ENCODE assay signal across 28 mouse cellular contexts in genomic region chr3:92600456-92600855, GRCm38 (mm10). TPM values are rescaled to one million over a fixed set of nuclear protein-coding genes. Genes with fewer than 3 reads are reported as not detected.
DNase-seq lines count a peak whose midpoint lies in the region; ATAC-seq and TF ChIP-seq lines count a peak whose summit lies in the region.
"Had no signal": no experiment of that assay in that cellular context is flagged by ENCODE, and none has a peak within 500 bp of the region (broad histone marks: within the 10 kb centered on the region; RNA-seq: fewer than 3 reads in every experiment).

No protein-coding gene starts in this region.

- H3K4me2 ChIP-seq in liver, embryonic 14.5 days (ENCODE audit: low read depth) = no peak overlapping the region
- no peak overlapping the region for H3K4me2 ChIP-seq in liver, embryonic 11.5 days
- no peak overlapping the region for H3K4me2 ChIP-seq in hindbrain, embryonic 16.5 days (ENCODE audit: low read length)
- H3K4me2 ChIP-seq: embryonic facial prominence, embryonic 15.5 days; heart, embryonic 15.5 days; limb, embryonic 13.5 days; midbrain, embryonic 11.5 days; neural tube, embryonic 12.5 days had no signal

- H3K27ac ChIP-seq in kidney, adult 2 months (ENCODE audit: insufficient read depth, low read depth, low read length) = no peak overlapping the region
- no peak overlapping the region for H3K27ac ChIP-seq in liver, embryonic 14.5 days
- no peak overlapping the region for H3K27ac ChIP-seq in liver, embryonic 11.5 days (ENCODE audit: low read depth, low read length)
- no peak overlapping the region for H3K27ac ChIP-seq in MEL (ENCODE audit: control insufficient read depth, low read depth, low read length)
- H3K27ac ChIP-seq in hindbrain, embryonic 16.5 days (ENCODE audit: low read depth, low read length) = no peak overlapping the region
- H3K27ac ChIP-seq: embryonic facial prominence, embryonic 15.5 days; heart, embryonic 15.5 days; limb, embryonic 13.5 days; neural tube, embryonic 12.5 days had no signal

- TF ChIP-seq CTCF in kidney, adult 2 months (conservative IDR thresholded peaks at IDR 0.05; ENCODE audit: insufficient read depth, insufficient read length, low read depth, low read length) = no peak
- TF ChIP-seq CTCF in liver, embryonic 14.5 days (IDR thresholded peaks at IDR 0.05; ENCODE audit: low read depth) = peak; percentile 10; the same call in 1 of the 2 replicates
- no peak; a peak in 1 of 6 replicates for TF ChIP-seq CTCF in MEL (IDR thresholded peaks at IDR 0.05 in 2 of 3, conservative IDR thresholded peaks at IDR 0.05 in 1 of 3; ENCODE audit: control insufficient read depth in 1 of 3, insufficient read depth in 1 of 3, low read depth in 2 of 3, low read length in 3 of 3, poor library complexity in 1 of 3, severe bottlenecking in 1 of 3)

- no peak for TF ChIP-seq EP300 in liver, embryonic 14.5 days (IDR thresholded peaks at IDR 0.05; ENCODE audit: low read depth)
- TF ChIP-seq EP300 in MEL (IDR thresholded peaks at IDR 0.05; ENCODE audit: low read depth in 1 of 2, low read length in 2 of 2) = no peak

- no peaks in the 10 kb centered on the region for H3K79me2 ChIP-seq in MEL (ENCODE audit: control insufficient read depth, insufficient read depth, low read length, poor library complexity)

- no peaks in the 10 kb centered on the region for H3K36me3 ChIP-seq in kidney, adult 2 months (ENCODE audit: control insufficient read depth, insufficient read depth, low read length)
- H3K36me3 ChIP-seq in liver, embryonic 14.5 days (replicated peaks; ENCODE audit: control insufficient read depth, insufficient read depth, low read depth) = no peaks in the 10 kb centered on the region
- H3K36me3 ChIP-seq in liver, embryonic 11.5 days (ENCODE audit: control insufficient read depth, insufficient read depth, low read length) = no peaks in the 10 kb centered on the region
- H3K36me3 ChIP-seq in MEL (ENCODE audit: control insufficient read depth in 1 of 2, insufficient read depth in 2 of 2, low read length in 2 of 2) = no peaks in the 10 kb centered on the region
- H3K36me3 ChIP-seq in hindbrain, embryonic 16.5 days (ENCODE audit: control insufficient read depth, insufficient read depth, low read length) = no peaks in the 10 kb centered on the region
- H3K36me3 ChIP-seq: embryonic facial prominence, embryonic 15.5 days; G1E; heart, embryonic 15.5 days; limb, embryonic 13.5 days; neural tube, embryonic 12.5 days had no signal

- no peak for TF ChIP-seq POLR2A in kidney, adult 2 months (IDR thresholded peaks at IDR 0.05; ENCODE audit: low read depth, low read length)
- TF ChIP-seq POLR2A in MEL (IDR thresholded peaks at IDR 0.05; ENCODE audit: control insufficient read depth in 1 of 2, insufficient read depth in 1 of 2, low read depth in 1 of 2, low read length in 2 of 2, poor library complexity in 1 of 2) = no peak

- 14% methylated on average over 1 of the region's 1 CpGs for WGBS in kidney, adult 2 months
- WGBS in liver, embryonic 14.5 days (ENCODE audit: insufficient replicate concordance) = 36% methylated on average over 1 of the region's 1 CpGs
- 50% methylated on average over 1 of the region's 1 CpGs for WGBS in liver, embryonic 11.5 days
- 50% methylated on average over 1 of the region's 1 CpGs for WGBS in hindbrain, embryonic 16.5 days

- no peak for ATAC-seq in liver, embryonic 14.5 days (ENCODE audit: insufficient read depth)
- ATAC-seq in liver, embryonic 11.5 days (replicated peaks; ENCODE audit: low FRiP score) = no peak
- ATAC-seq in hindbrain, embryonic 16.5 days = no peak
- ATAC-seq: forebrain, embryonic 16.5 days had no signal

- no peaks in the 10 kb centered on the region for H3K9me3 ChIP-seq in liver, embryonic 14.5 days (ENCODE audit: control insufficient read depth, low read length)
- H3K9me3 ChIP-seq in liver, embryonic 11.5 days (ENCODE audit: control insufficient read depth, low read length) = no peaks in the 10 kb centered on the region
- H3K9me3 ChIP-seq in MEL (replicated peaks; ENCODE audit: insufficient read depth, low read length) = no peaks in the 10 kb centered on the region
- H3K9me3 ChIP-seq in hindbrain, embryonic 16.5 days (ENCODE audit: control insufficient read depth, low read length) = no peaks in the 10 kb centered on the region; the same call in 1 of the 2 replicates
- H3K9me3 ChIP-seq: G1E; heart, embryonic 15.5 days; neural tube, embryonic 12.5 days had no signal

- no peak overlapping the region for H3K9ac ChIP-seq in liver, embryonic 14.5 days (replicated peaks)
- H3K9ac ChIP-seq in liver, embryonic 11.5 days (ENCODE audit: low read depth, low read length) = no peak overlapping the region
- no peak overlapping the region for H3K9ac ChIP-seq in MEL (ENCODE audit: control insufficient read depth, low read depth, low read length, poor library complexity, severe bottlenecking)
- no peak overlapping the region for H3K9ac ChIP-seq in hindbrain, embryonic 16.5 days (ENCODE audit: low read depth, low read length)
- H3K9ac ChIP-seq: embryonic facial prominence, embryonic 15.5 days; heart, embryonic 15.5 days; limb, embryonic 13.5 days; neural tube, embryonic 12.5 days had no signal

- no peak for TF ChIP-seq RAD21 in MEL (IDR thresholded peaks at IDR 0.05; ENCODE audit: low read depth, low read length)

- peak; percentile 15 for DNase-seq in kidney, adult 2 months
- DNase-seq in kidney, adult 11 months = no peak
- no peak for DNase-seq in liver, embryonic 14.5 days (ENCODE audit: low read depth in 3 of 3, low spot score in 3 of 3)
- DNase-seq in liver, embryonic 11.5 days (ENCODE audit: low spot score) = no peak
- DNase-seq in 416B (ENCODE audit: low read depth) = peak; percentile 17
- no peak for DNase-seq in MEL (ENCODE audit: low read depth, low spot score)
- DNase-seq in retina, embryonic 14.5 days (ENCODE audit: low spot score) = no peak
- DNase-seq: cerebellum, adult 8-10 months; gastrocnemius, postnatal 36 days; layer of hippocampus, postnatal 36 days; right cerebral cortex, adult 18-20 months; thymus, postnatal 25 days had no signal

- H3K4me1 ChIP-seq in kidney, adult 2 months (ENCODE audit: control insufficient read depth, insufficient read depth, low read length) = no peaks in the 10 kb centered on the region
- H3K4me1 ChIP-seq in liver, embryonic 14.5 days (replicated peaks; ENCODE audit: control insufficient read depth in 2 of 2, insufficient read depth in 2 of 2, low read length in 1 of 2) = no peaks in the 10 kb centered on the region
- H3K4me1 ChIP-seq in liver, embryonic 11.5 days (replicated peaks; ENCODE audit: control insufficient read depth, insufficient read depth, low read length) = no peaks in the 10 kb centered on the region
- H3K4me1 ChIP-seq in MEL (ENCODE audit: control insufficient read depth in 1 of 2, insufficient read depth in 2 of 2, low read length in 2 of 2) = no peaks in the 10 kb centered on the region
- H3K4me1 ChIP-seq in hindbrain, embryonic 16.5 days (ENCODE audit: control insufficient read depth, insufficient read depth, low read depth, low read length) = no peaks in the 10 kb centered on the region
- H3K4me1 ChIP-seq: embryonic facial prominence, embryonic 15.5 days; heart, embryonic 15.5 days; limb, embryonic 13.5 days; neural tube, embryonic 12.5 days had no signal

- no peaks in the 10 kb centered on the region for H3K27me3 ChIP-seq in kidney, adult 2 months (replicated peaks; ENCODE audit: control insufficient read depth, insufficient read depth, low read length)
- no peaks in the 10 kb centered on the region for H3K27me3 ChIP-seq in liver, embryonic 14.5 days (ENCODE audit: control insufficient read depth, insufficient read depth, low read length)
- H3K27me3 ChIP-seq in liver, embryonic 11.5 days (replicated peaks; ENCODE audit: control insufficient read depth, insufficient read depth, low read length) = no peaks in the 10 kb centered on the region
- H3K27me3 ChIP-seq in MEL (ENCODE audit: control insufficient read depth in 1 of 2, insufficient read depth in 2 of 2, low read length in 2 of 2) = no peaks in the 10 kb centered on the region
- no peaks in the 10 kb centered on the region for H3K27me3 ChIP-seq in hindbrain, embryonic 16.5 days (replicated peaks; ENCODE audit: control insufficient read depth, insufficient read depth, low read length)
- H3K27me3 ChIP-seq: embryonic facial prominence, embryonic 15.5 days; heart, embryonic 15.5 days; limb, embryonic 13.5 days; neural tube, embryonic 12.5 days had no signal

- H3K4me3 ChIP-seq in kidney, adult 2 months (ENCODE audit: insufficient read depth, low read depth, low read length) = no peak overlapping the region
- H3K4me3 ChIP-seq in liver, embryonic 14.5 days (ENCODE audit: insufficient read depth in 1 of 2, low read depth in 2 of 2, low read length in 2 of 2) = no peak overlapping the region
- no peak overlapping the region for H3K4me3 ChIP-seq in liver, embryonic 11.5 days (ENCODE audit: low read depth, low read length)
- H3K4me3 ChIP-seq in MEL (ENCODE audit: control insufficient read depth in 1 of 2, insufficient read depth in 1 of 2, low read depth in 2 of 2, low read length in 2 of 2) = no peak overlapping the region
- no peak overlapping the region for H3K4me3 ChIP-seq in hindbrain, embryonic 16.5 days (ENCODE audit: low read length)
- H3K4me3 ChIP-seq: embryonic facial prominence, embryonic 15.5 days; heart, embryonic 15.5 days; limb, embryonic 13.5 days; neural tube, embryonic 12.5 days had no signal

RNA-seq across cellular contexts. Expression of gene 2210017I01Rik, which starts 6.8 kb away (rescaled TPM):
- not detected in 2 replicates for polyA plus RNA-seq in kidney, adult 2 months (2012; rRNA removed)
- not detected in 2 replicates for polyA plus RNA-seq in liver, embryonic 14.5 days (2012; rRNA removed)
- polyA plus RNA-seq in liver, embryonic 14.5 days (2014; fragmentation: Nextera tagmentation; extraction: Ambion mirVana) = not detected in 2 replicates
- polyA plus RNA-seq in liver, embryonic 11.5 days (2014; fragmentation: Nextera tagmentation; extraction: Ambion mirVana) = not detected in 2 replicates
- not detected in 2 replicates for total RNA-seq in MEL (2012; rRNA removed)
- polyA plus RNA-seq in MEL (2012; ENCODE audit: insufficient read depth in 1 of 2, insufficient read length in 2 of 2, low read depth in 1 of 2, low replicate concordance in 2 of 2, missing spikeins in 1 of 2) = not detected
- polyA plus RNA-seq in hindbrain, embryonic 16.5 days (2015; fragmentation: Nextera tagmentation; extraction: Ambion mirVana) = not detected in 2 replicates
- total RNA-seq: adrenal gland, adult 18-20 months; adrenal gland, postnatal 4 days; common myeloid progenitor, adult 5-6 weeks; G1E; gastrocnemius, postnatal 36 days; heart, adult 8-10 months; layer of hippocampus, postnatal 36 days; left cerebral cortex, postnatal 14 days had no signal
- polyA plus RNA-seq: forebrain, embryonic 16.5 days; G1E; heart, embryonic 15.5 days; hindbrain, embryonic 11.5 days; limb, embryonic 13.5 days; liver, embryonic 16.5 days; midbrain, embryonic 11.5 days; neural tube, embryonic 12.5 days; small intestine, adult 2 months had no signal

RNA-seq across cellular contexts. Expression of gene Smcp, which starts 11.7 kb away (rescaled TPM):
- 3.3 and 3.5 TPM in 2 replicates for polyA plus RNA-seq in kidney, adult 2 months (2012; rRNA removed)
- 0.22 TPM in 1 of 2 replicates, not detected in the other for polyA plus RNA-seq in liver, embryonic 14.5 days (2012; rRNA removed)
- polyA plus RNA-seq in liver, embryonic 14.5 days (2014; fragmentation: Nextera tagmentation; extraction: Ambion mirVana) = not detected in 2 replicates
- polyA plus RNA-seq in liver, embryonic 11.5 days (2014; fragmentation: Nextera tagmentation; extraction: Ambion mirVana) = 0.22 TPM in 1 of 2 replicates, not detected in the other
- total RNA-seq in MEL (2012; rRNA removed) = not detected in 2 replicates
- not detected for polyA plus RNA-seq in MEL (2012; ENCODE audit: insufficient read depth in 1 of 2, insufficient read length in 2 of 2, low read depth in 1 of 2, low replicate concordance in 2 of 2, missing spikeins in 1 of 2)
- polyA plus RNA-seq in hindbrain, embryonic 16.5 days (2015; fragmentation: Nextera tagmentation; extraction: Ambion mirVana) = not detected in 2 replicates
- total RNA-seq: adrenal gland, adult 18-20 months; adrenal gland, postnatal 4 days; common myeloid progenitor, adult 5-6 weeks; G1E; gastrocnemius, postnatal 36 days; heart, adult 8-10 months; layer of hippocampus, postnatal 36 days; left cerebral cortex, postnatal 14 days had no signal
- polyA plus RNA-seq: embryonic facial prominence, embryonic 15.5 days; forebrain, embryonic 16.5 days; G1E; heart, embryonic 15.5 days; hindbrain, embryonic 11.5 days; limb, embryonic 13.5 days; midbrain, embryonic 11.5 days; neural tube, embryonic 12.5 days had no signal

RNA-seq across cellular contexts. Expression of gene Lce6a, which starts 21.0 kb away (rescaled TPM):
- not detected in 2 replicates for polyA plus RNA-seq in kidney, adult 2 months (2012; rRNA removed)
- polyA plus RNA-seq in liver, embryonic 14.5 days (2012; rRNA removed) = not detected in 2 replicates
- not detected in 2 replicates for polyA plus RNA-seq in liver, embryonic 14.5 days (2014; fragmentation: Nextera tagmentation; extraction: Ambion mirVana)
- polyA plus RNA-seq in liver, embryonic 11.5 days (2014; fragmentation: Nextera tagmentation; extraction: Ambion mirVana) = not detected in 2 replicates
- not detected in 2 replicates for total RNA-seq in MEL (2012; rRNA removed)
- polyA plus RNA-seq in MEL (2012; ENCODE audit: insufficient read depth in 1 of 2, insufficient read length in 2 of 2, low read depth in 1 of 2, low replicate concordance in 2 of 2, missing spikeins in 1 of 2) = not detected
- polyA plus RNA-seq in hindbrain, embryonic 16.5 days (2015; fragmentation: Nextera tagmentation; extraction: Ambion mirVana) = not detected in 2 replicates
- total RNA-seq: adrenal gland, adult 18-20 months; adrenal gland, postnatal 4 days; common myeloid progenitor, adult 5-6 weeks; G1E; gastrocnemius, postnatal 36 days; heart, adult 8-10 months; layer of hippocampus, postnatal 36 days; left cerebral cortex, postnatal 14 days had no signal
- polyA plus RNA-seq: forebrain, embryonic 16.5 days; G1E; heart, embryonic 15.5 days; hindbrain, embryonic 11.5 days; limb, embryonic 13.5 days; midbrain, embryonic 11.5 days; neural tube, embryonic 12.5 days; small intestine, adult 2 months had no signal

RNA-seq across cellular contexts. Expression of gene Ivl, which starts 26.9 kb away (rescaled TPM):
- 0.08 and 0.14 TPM in 2 replicates for polyA plus RNA-seq in kidney, adult 2 months (2012; rRNA removed)
- 0.02 and 0.03 TPM in 2 replicates for polyA plus RNA-seq in liver, embryonic 14.5 days (2012; rRNA removed)
- not detected in 2 replicates for polyA plus RNA-seq in liver, embryonic 14.5 days (2014; fragmentation: Nextera tagmentation; extraction: Ambion mirVana)
- polyA plus RNA-seq in liver, embryonic 11.5 days (2014; fragmentation: Nextera tagmentation; extraction: Ambion mirVana) = 0.08 TPM in 1 of 2 replicates, not detected in the other
- not detected in 2 replicates for total RNA-seq in MEL (2012; rRNA removed)
- not detected for polyA plus RNA-seq in MEL (2012; ENCODE audit: insufficient read depth in 1 of 2, insufficient read length in 2 of 2, low read depth in 1 of 2, low replicate concordance in 2 of 2, missing spikeins in 1 of 2)
- polyA plus RNA-seq in hindbrain, embryonic 16.5 days (2015; fragmentation: Nextera tagmentation; extraction: Ambion mirVana) = not detected in 2 replicates
- total RNA-seq: adrenal gland, adult 18-20 months; adrenal gland, postnatal 4 days; common myeloid progenitor, adult 5-6 weeks; gastrocnemius, postnatal 36 days; heart, adult 8-10 months; layer of hippocampus, postnatal 36 days; left cerebral cortex, postnatal 14 days had no signal
- polyA plus RNA-seq: forebrain, embryonic 16.5 days; G1E; heart, embryonic 15.5 days; hindbrain, embryonic 11.5 days; limb, embryonic 13.5 days; liver, embryonic 16.5 days; midbrain, embryonic 11.5 days; small intestine, adult 2 months had no signal

RNA-seq across cellular contexts. Expression of gene Lce1a1, which starts 47.7 kb away (rescaled TPM):
- polyA plus RNA-seq in kidney, adult 2 months (2012; rRNA removed) = not detected in 2 replicates
- not detected in 2 replicates for polyA plus RNA-seq in liver, embryonic 14.5 days (2012; rRNA removed)
- not detected in 2 replicates for polyA plus RNA-seq in liver, embryonic 14.5 days (2014; fragmentation: Nextera tagmentation; extraction: Ambion mirVana)
- polyA plus RNA-seq in liver, embryonic 11.5 days (2014; fragmentation: Nextera tagmentation; extraction: Ambion mirVana) = not detected in 2 replicates
- total RNA-seq in MEL (2012; rRNA removed) = not detected in 2 replicates
- not detected for polyA plus RNA-seq in MEL (2012; ENCODE audit: insufficient read depth in 1 of 2, insufficient read length in 2 of 2, low read depth in 1 of 2, low replicate concordance in 2 of 2, missing spikeins in 1 of 2)
- polyA plus RNA-seq in hindbrain, embryonic 16.5 days (2015; fragmentation: Nextera tagmentation; extraction: Ambion mirVana) = not detected in 2 replicates
- total RNA-seq: adrenal gland, adult 18-20 months; adrenal gland, postnatal 4 days; common myeloid progenitor, adult 5-6 weeks; G1E; gastrocnemius, postnatal 36 days; heart, adult 8-10 months; layer of hippocampus, postnatal 36 days; left cerebral cortex, postnatal 14 days had no signal
- polyA plus RNA-seq: forebrain, embryonic 16.5 days; G1E; heart, embryonic 15.5 days; hindbrain, embryonic 11.5 days; limb, embryonic 13.5 days; liver, embryonic 16.5 days; midbrain, embryonic 11.5 days; neural tube, embryonic 12.5 days; small intestine, adult 2 months had no signal

Comparison
In these comparisons a context has a peak if more than half of its experiments do, and no peak if none do; other contexts are left out.
1. DNase-seq: peak in kidney, adult 2 months (single experiment) and 416B (single experiment); none in kidney, adult 11 months (single experiment), liver, embryonic 14.5 days (0 of 3), liver, embryonic 11.5 days (single experiment), MEL (single experiment) and retina, embryonic 14.5 days (single experiment).